Mouse (Mus musculus) CH12.LX (cell line): ENCODE measurements around the gene Dctn1. TPM values are rescaled to one million over a fixed set of nuclear protein-coding genes. Genes with fewer than 3 reads are reported as not detected.

Source experiments
- DNase-seq: peaks from one replicate; pipeline ENCODE4 v3.0.0-alpha.2; 2013; ENCODE audit errors: extremely low read depth
- H3K27ac ChIP-seq: 2 replicates; pipeline ENCODE4 v1.5.1; 2012; ENCODE audit warnings: low read depth, mild to moderate bottlenecking, control low read depth, moderate library complexity; ENCODE audit not compliant: insufficient read depth
- H3K27me3 ChIP-seq: replicated peaks from 2 replicates; pipeline ENCODE3; 2012; ENCODE audit warnings: inconsistent platforms
- H3K36me3 ChIP-seq, 2 experiments: replicated peaks in 1 of 2; 2 replicates each; pipeline versions ENCODE3 to v1.6.1; 2012; ENCODE audit warnings: inconsistent platforms in 1 of 2, low read length in 1 of 2, mild to moderate bottlenecking in 1 of 2, mixed read lengths in 1 of 2, moderate library complexity in 1 of 2; ENCODE audit not compliant: control insufficient read depth in 1 of 2, insufficient read depth in 1 of 2
- H3K4me1 ChIP-seq, 2 experiments: 2 replicates each; pipeline ENCODE4 v1.6.1; 2012; ENCODE audit warnings: inconsistent platforms in 1 of 2, moderate library complexity in 1 of 2; ENCODE audit not compliant: insufficient read depth in 2 of 2, control insufficient read depth in 1 of 2
- H3K4me2 ChIP-seq: 2 replicates; pipeline ENCODE4 v1.6.1; 2012; ENCODE audit warnings: low read depth, mild to moderate bottlenecking, control low read depth; ENCODE audit not compliant: poor library complexity, insufficient read depth, severe bottlenecking
- H3K4me3 ChIP-seq, 3 experiments: fragments of 150-350 bp in 1 of 3; sonication (generic) in 1 of 3; replicated peaks in 1 of 3; 2 replicates each; pipeline versions ENCODE3 to v1.5.1; 2011 to 2012; ENCODE audit warnings: low read depth in 2 of 3, low read length in 2 of 3, mild to moderate bottlenecking in 2 of 3, moderate library complexity in 2 of 3, control low read depth in 1 of 3, improper control_type of control experiment in 1 of 3, inconsistent platforms in 1 of 3, mixed read lengths in 1 of 3; ENCODE audit not compliant: poor library complexity in 1 of 3
- H3K79me2 ChIP-seq: replicated peaks from 2 replicates; pipeline ENCODE4 v1.6.1; 2012; ENCODE audit warnings: mild to moderate bottlenecking, moderate library complexity; ENCODE audit not compliant: control insufficient read depth, poor library complexity, insufficient read depth, severe bottlenecking; ENCODE audit errors: extremely low read depth
- H3K9ac ChIP-seq: 2 replicates; pipeline ENCODE4 v1.6.1; 2012; ENCODE audit warnings: low read depth, mild to moderate bottlenecking, control low read depth, moderate library complexity; ENCODE audit not compliant: insufficient read depth
- H3K9me3 ChIP-seq: replicated peaks from 2 replicates; pipeline ENCODE3; 2012; ENCODE audit warnings: low read length, inconsistent platforms, mixed read lengths
- BHLHE40 ChIP-seq: IDR thresholded peaks from 2 replicates; pipeline ENCODE4 v1.6.1; 2011; ENCODE audit warnings: mild to moderate bottlenecking, low read depth, low read length, improper control_type of control experiment
- CTCF ChIP-seq, 2 experiments: IDR thresholded peaks in 1 of 2; conservative IDR thresholded peaks in 1 of 2; 2 replicates each; pipeline ENCODE4 v1.5.1; 2011 to 2012; ENCODE audit warnings: low read depth in 2 of 2, low read length in 2 of 2, improper control_type of control experiment in 1 of 2, inconsistent platforms in 1 of 2, mild to moderate bottlenecking in 1 of 2, moderate library complexity in 1 of 2
- ELF1 ChIP-seq: IDR thresholded peaks from 2 replicates; pipeline ENCODE4 v1.6.1; 2014; ENCODE audit warnings: low read depth, mild to moderate bottlenecking, inconsistent platforms, low read length, improper control_type of control experiment
- EP300 ChIP-seq: IDR thresholded peaks from 2 replicates; pipeline ENCODE4 v1.6.1; 2011; ENCODE audit warnings: low read length, improper control_type of control experiment
- HCFC1 ChIP-seq: IDR thresholded peaks from 2 replicates; pipeline ENCODE4 v1.6.1; 2012; ENCODE audit warnings: low read depth, mild to moderate bottlenecking, inconsistent platforms, low read length, improper control_type of control experiment
- IRF4 ChIP-seq: IDR thresholded peaks from 2 replicates; pipeline ENCODE4 v1.6.1; 2014; ENCODE audit warnings: low read depth, mild to moderate bottlenecking, inconsistent platforms, low read length, improper control_type of control experiment
- JUN ChIP-seq: IDR thresholded peaks from 2 replicates; pipeline ENCODE4 v1.6.1; 2011; ENCODE audit warnings: low read depth, mild to moderate bottlenecking, low read length, improper control_type of control experiment, moderate library complexity; ENCODE audit not compliant: insufficient read depth
- MAFK ChIP-seq: IDR thresholded peaks from 2 replicates; pipeline ENCODE4 v1.6.1; 2011; ENCODE audit warnings: low read length, improper control_type of control experiment; ENCODE audit not compliant: insufficient replicate concordance
- MEF2A ChIP-seq: IDR thresholded peaks from 2 replicates; pipeline ENCODE4 v1.6.1; 2014; ENCODE audit warnings: low read depth, mild to moderate bottlenecking, inconsistent platforms, low read length, improper control_type of control experiment, borderline replicate concordance
- NRF1 ChIP-seq: IDR thresholded peaks from 2 replicates; pipeline ENCODE4 v1.6.1; 2014; ENCODE audit warnings: low read depth, mild to moderate bottlenecking, inconsistent platforms, low read length, improper control_type of control experiment, moderate library complexity
- POLR2A ChIP-seq: IDR thresholded peaks from 2 replicates; pipeline ENCODE4 v1.6.1; 2011; ENCODE audit warnings: low read depth, mild to moderate bottlenecking, improper control_type of control experiment, low read length
- POLR2AphosphoS2 ChIP-seq: IDR thresholded peaks from 2 replicates; pipeline ENCODE4 v1.6.1; 2011; ENCODE audit warnings: low read depth, low read length, improper control_type of control experiment
- RAD21 ChIP-seq: IDR thresholded peaks from 2 replicates; pipeline ENCODE4 v1.6.1; 2011; ENCODE audit warnings: low read depth, mild to moderate bottlenecking, low read length, improper control_type of control experiment, moderate library complexity
- SIN3A ChIP-seq: IDR thresholded peaks from 2 replicates; pipeline ENCODE4 v1.6.1; 2012; ENCODE audit warnings: low read length, improper control_type of control experiment, inconsistent platforms
- SMC3 ChIP-seq: IDR thresholded peaks from 2 replicates; pipeline ENCODE4 v1.6.1; 2011; ENCODE audit warnings: low read depth, low read length, improper control_type of control experiment
- TCF12 ChIP-seq: IDR thresholded peaks from 2 replicates; pipeline ENCODE4 v1.6.1; 2014; ENCODE audit warnings: low read depth, mild to moderate bottlenecking, inconsistent platforms, low read length, improper control_type of control experiment
- USF1 ChIP-seq: IDR thresholded peaks from 2 replicates; pipeline ENCODE4 v1.6.1; 2014; ENCODE audit warnings: low read depth, mild to moderate bottlenecking, inconsistent platforms, low read length, improper control_type of control experiment
- ZKSCAN1 ChIP-seq: IDR thresholded peaks from 2 replicates; pipeline ENCODE4 v1.6.1; 2012; ENCODE audit warnings: low read depth, inconsistent platforms, low read length, improper control_type of control experiment, borderline replicate concordance
- ZMIZ1 ChIP-seq: IDR thresholded peaks from 2 replicates; pipeline ENCODE4 v1.6.1; 2012; ENCODE audit warnings: low read depth, mild to moderate bottlenecking, inconsistent platforms, low read length, improper control_type of control experiment
- ZNF384 ChIP-seq: IDR thresholded peaks from 2 replicates; pipeline ENCODE4 v1.6.1; 2012; ENCODE audit warnings: low read depth, low read length, improper control_type of control experiment, inconsistent platforms
- dilution Hi-C: fragments of 300-500 bp; cut with MboI; formaldehyde crosslinking; loops from 2 replicates; pipeline ENCODE4 v1.14.3; 2020; ENCODE audit warnings: low sequenced_read_pairs; ENCODE audit not compliant: extremely low pct_unique_long_range_greater_than_20kb, extremely low pct_ligation_motif_present
- in situ Hi-C: fragments of 300-500 bp; cut with MboI; formaldehyde crosslinking; loops from 3 replicates; pipeline ENCODE4 v1.14.3; 2019; ENCODE audit warnings: low sequenced_read_pairs, low pct_ligation_motif_present, low pct_unique_long_range_greater_than_20kb, mixed read lengths
- polyA plus RNA-seq: library from polyadenylated mRNA; unstranded; fragments of >175 nt; gene quantifications from 2 replicates; pipeline ENCODE4 v1.2.1, GENCODE M21; 2012; ENCODE audit warnings: low read depth; ENCODE audit not compliant: insufficient read length
- total RNA-seq, 2 experiments: library from RNA; depleted of rRNA; stranded (reverse); fragments of 300-350 nt in 1 of 2; fragments of >200 nt in 1 of 2; gene quantifications; 2 replicates each; pipeline ENCODE4 v1.2.3; 2012 to 2014

Dctn1 gene
- total and polyA plus RNA-seq, 3 experiments, result 12.8 to 36.4 (median 19.8) TPM

GRCm38 (mm10) chr6:83137576-83137950, 28.2 kb upstream of the Dctn1 start:
- in situ Hi-C loops, result no loop called here
- H3K9me3 ChIP-seq, result no peaks in the 10 kb centered on the region
- H3K4me3 ChIP-seq, result peak overlapping the region in 2 of 3 experiments; percentile 19 to 28
- H3K79me2 ChIP-seq, result no peaks in the 10 kb centered on the region
- peaks cover 2% of the 10 kb centered on the region for H3K27me3 ChIP-seq
- H3K27ac ChIP-seq, result no peak overlapping the region
- H3K36me3 ChIP-seq, result no peaks in the 10 kb centered on the region
- no peak overlapping the region for H3K9ac ChIP-seq
- H3K4me1 ChIP-seq, result peaks cover 9 to 31% of the 10 kb centered on the region in 2 experiments; a peak in 3 of 4 replicates
- H3K4me2 ChIP-seq, result no peak overlapping the region
- dilution Hi-C loops, result no loop called here
- DNase-seq, result no peak
- TF ChIP-seq BHLHE40 (no peak), TCF12 (no peak), ZNF384 (no peak), MAFK (no peak), RAD21 (no peak), POLR2AphosphoS2 (no peak), SMC3 (no peak), HCFC1 (no peak), EP300 (no peak)

- peaks cover 2% of the 10 kb centered on the region for H3K27me3 ChIP-seq
- peaks cover 9 to 31% of the 10 kb centered on the region in 2 experiments; a peak in 3 of 4 replicates for H3K4me1 ChIP-seq
- H3K4me3 ChIP-seq, result peak overlapping the region in 2 of 3 experiments; percentile 3 to 28
- DNase-seq, result no peak
- no peak overlapping the region for H3K9ac ChIP-seq
- H3K27ac ChIP-seq, result no peak overlapping the region
- H3K4me2 ChIP-seq, result no peak overlapping the region
- no peaks in the 10 kb centered on the region for H3K79me2 ChIP-seq
- in situ Hi-C loops, result no loop called here
- dilution Hi-C loops, result no loop called here
- TF ChIP-seq CTCF (conservative IDR thresholded peaks at IDR 0.05 in 1 of 2, IDR thresholded peaks at IDR 0.05 in 1 of 2; ENCODE audit: low read depth in 2 of 2, low read length in 2 of 2), result 0 out of 4 replicates have a peak, but pooled peaks of 1 of the 2 experiments have one; percentile 7
- no peak for TF ChIP-seq ZKSCAN1
- no peak for TF ChIP-seq POLR2A
- no peak for TF ChIP-seq NRF1
- H3K36me3 ChIP-seq, result no peaks in the 10 kb centered on the region
- H3K9me3 ChIP-seq, result no peaks in the 10 kb centered on the region
Observed at GRCm38 (mm10) chr6:83138056-83138455, 27.7 kb upstream of the Dctn1 start.

- H3K36me3 ChIP-seq, result no peaks in the 10 kb centered on the region
- in situ Hi-C loops, result no loop called here
- H3K9me3 ChIP-seq, result no peaks in the 10 kb centered on the region
- dilution Hi-C loops, result no loop called here
- H3K4me3 ChIP-seq, result no peak overlapping the region
- TF ChIP-seq ZNF384, result no peak
- no peak for TF ChIP-seq ELF1
- TF ChIP-seq USF1, result no peak
- TF ChIP-seq JUN, result no peak
- no peak for TF ChIP-seq IRF4
- no peak for TF ChIP-seq SIN3A
- no peak for TF ChIP-seq MEF2A
- no peak for TF ChIP-seq TCF12
- TF ChIP-seq ZMIZ1, result no peak
- peaks cover 9 to 19% of the 10 kb centered on the region in 2 experiments; a peak in 3 of 4 replicates for H3K4me1 ChIP-seq
- H3K27me3 ChIP-seq, result peaks cover 2% of the 10 kb centered on the region
- no peaks in the 10 kb centered on the region for H3K79me2 ChIP-seq
- no peak for DNase-seq
- H3K4me2 ChIP-seq, result no peak overlapping the region
- no peak overlapping the region for H3K27ac ChIP-seq
- no peak overlapping the region for H3K9ac ChIP-seq
Observed at GRCm38 (mm10) chr6:83140044-83140443, 25.7 kb upstream of the Dctn1 start.
